Mouse (Mus musculus): ENCODE results near the gene Rbm24.

The Rbm24 gene

DNA sequence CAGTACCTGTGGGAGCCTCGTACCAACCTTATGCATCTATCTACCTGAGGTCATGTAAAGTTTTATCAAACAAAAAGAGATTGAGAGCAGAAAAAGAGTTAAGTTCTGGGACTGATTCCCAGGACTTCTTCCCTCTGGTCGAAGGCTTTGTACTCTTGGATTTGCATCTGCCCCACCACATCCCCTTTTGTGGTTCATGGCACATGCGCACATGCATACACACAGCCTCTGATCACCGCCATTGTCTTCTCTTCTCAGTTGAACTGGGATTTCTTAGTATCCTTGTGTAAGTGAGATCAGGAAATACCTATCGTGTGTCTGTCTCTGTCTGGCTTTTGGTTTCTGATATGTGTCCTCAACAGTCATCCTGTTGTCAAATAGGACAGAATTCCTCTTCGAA lies 20.7 kb downstream of the Rbm24 start:
- no peak for DNase-seq (ENCODE audit: low spot score)

DNA sequence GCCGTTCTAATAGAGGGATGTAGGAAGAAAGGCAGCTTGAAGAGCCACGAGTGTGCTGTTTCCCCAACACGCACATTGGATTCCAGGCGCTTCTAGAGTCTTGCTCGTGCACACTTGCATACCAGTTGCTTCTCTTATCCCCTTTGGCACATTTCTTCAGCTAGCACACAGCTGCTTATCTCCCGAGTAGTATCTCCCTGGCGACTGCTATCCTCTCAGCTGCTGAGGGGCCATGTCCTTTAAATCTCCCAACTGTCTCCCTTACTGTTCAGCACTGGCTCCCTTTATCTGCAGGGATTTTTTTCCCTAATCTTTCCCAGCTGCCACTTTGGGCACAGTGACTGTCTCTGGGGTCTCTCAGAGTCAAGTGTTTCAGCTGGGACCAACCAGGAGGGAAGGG lies 25.8 kb downstream of the Rbm24 start:
- DNase-seq (ENCODE audit: low spot score), result no peak

DNA sequence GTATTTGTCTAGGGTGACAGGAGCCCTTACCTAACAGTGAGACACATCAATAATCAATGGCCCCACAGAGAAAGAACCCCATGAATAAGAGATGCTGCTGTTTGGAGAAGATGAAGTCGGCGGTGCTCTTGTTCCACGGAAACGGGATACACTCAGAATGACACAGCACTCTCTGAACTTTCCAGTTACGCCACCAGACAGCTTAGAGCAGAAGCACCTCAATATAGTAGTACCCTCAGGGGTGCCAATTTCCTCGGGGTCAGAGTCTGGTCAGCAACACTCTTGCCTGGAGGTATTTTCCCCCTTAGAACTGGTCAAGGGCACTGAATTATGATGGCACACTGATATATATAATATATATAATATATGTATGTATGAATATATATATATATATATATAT lies 27.8 kb downstream of the Rbm24 start:
- no peak for DNase-seq (ENCODE audit: low spot score)

DNA sequence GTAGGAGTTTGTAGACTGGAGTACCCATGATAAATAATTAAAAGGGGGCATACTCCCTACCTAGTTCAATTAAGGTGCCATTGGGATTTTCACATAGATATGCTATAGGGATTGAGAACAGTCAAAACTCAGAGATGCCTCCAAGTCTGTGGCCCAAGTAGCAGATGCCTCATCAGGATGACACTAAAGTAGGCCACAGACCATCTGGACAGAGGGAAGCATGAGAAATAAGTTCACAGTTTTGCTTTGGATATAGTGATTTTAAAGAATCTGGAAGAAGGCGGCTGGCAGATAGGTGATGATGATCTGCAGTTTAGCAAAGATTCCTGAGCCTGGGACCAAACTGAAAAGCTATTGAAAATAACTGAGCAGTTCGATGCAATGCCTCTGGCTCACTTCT lies 30.0 kb downstream of the Rbm24 start:
- no peak for DNase-seq (ENCODE audit: low spot score)

DNA sequence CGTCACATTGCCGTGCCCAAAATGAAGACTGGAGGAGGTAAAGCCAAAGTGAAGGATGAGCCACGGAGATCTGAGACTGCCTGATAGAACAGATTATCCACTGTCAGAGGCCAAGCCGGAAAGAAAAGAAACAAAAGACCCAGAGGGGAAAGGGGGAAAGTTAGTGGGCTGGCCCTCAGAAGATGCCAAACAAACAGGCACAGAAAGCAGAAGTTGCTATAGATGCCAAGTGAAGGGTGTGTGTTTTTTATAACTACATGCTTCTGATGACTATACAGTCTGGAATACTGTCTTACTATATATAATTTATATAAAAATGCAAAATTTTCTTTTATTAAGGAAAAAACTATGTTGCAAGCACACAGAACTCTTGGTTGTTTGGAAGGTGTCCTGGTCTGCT lies 31.7 kb downstream of the Rbm24 start:
- DNase-seq (ENCODE audit: low spot score), result no peak

DNA sequence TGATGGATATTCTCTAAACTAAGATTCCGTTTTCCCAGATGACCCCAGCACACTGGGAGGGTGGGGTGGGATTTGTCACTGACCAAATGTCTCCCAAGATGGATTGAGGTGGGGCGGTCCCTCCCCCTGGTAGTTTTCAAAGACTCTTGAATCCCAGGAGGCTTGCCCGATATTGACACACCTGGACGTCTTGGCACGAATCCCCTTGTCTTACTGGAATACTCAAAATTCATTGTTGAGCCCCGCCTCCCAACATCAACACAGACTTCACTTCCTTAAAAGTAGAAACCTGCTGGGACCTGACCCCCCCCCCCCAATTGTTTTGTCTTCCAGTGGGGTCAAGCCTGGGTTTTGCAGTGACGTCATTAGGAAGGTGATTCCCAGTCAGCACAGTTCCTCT lies 32.4 kb downstream of the Rbm24 start:
- DNase-seq (ENCODE audit: low spot score), result no peak

DNA sequence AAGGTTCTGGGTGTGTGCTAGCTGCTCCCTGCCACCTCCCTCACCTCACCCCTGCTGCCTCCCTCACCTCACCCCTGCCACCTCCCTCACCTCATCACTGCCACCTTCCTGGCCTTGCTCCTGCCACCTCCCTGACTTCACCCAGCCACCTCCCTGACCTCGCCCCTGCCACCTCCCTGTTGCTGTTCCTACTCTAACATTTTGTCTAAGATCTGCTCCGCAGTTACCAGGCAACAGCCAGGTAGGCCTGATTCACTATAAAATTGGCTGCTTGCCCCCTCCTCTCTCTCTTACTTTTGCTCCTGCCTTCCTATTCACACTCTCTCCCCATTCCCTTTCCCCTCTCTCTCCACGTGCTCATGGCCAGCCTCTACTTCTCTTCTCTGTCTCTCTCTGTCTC lies 33.3 kb downstream of the Rbm24 start:
- DNase-seq (ENCODE audit: low spot score), result no peak

DNA sequence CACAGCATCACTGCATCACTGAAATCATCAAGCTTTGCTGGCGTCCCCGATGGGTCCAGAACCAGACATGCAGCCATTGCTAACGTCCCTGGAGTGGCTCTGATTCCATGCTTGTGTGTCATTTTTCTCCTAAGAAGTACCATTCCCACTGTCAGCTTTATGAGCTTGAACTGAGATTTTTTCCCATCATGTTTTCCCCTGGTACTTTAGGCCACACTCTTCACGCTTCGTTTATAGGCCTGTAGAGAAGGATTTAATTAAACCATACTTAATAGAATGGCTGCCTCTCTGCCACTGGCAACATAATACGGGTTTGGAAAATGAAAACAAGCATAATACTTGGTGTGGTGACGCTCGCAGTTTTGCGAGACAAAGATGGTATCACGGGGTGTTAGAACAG lies 41.3 kb downstream of the Rbm24 start:
- no peak for DNase-seq (ENCODE audit: low spot score)

DNA sequence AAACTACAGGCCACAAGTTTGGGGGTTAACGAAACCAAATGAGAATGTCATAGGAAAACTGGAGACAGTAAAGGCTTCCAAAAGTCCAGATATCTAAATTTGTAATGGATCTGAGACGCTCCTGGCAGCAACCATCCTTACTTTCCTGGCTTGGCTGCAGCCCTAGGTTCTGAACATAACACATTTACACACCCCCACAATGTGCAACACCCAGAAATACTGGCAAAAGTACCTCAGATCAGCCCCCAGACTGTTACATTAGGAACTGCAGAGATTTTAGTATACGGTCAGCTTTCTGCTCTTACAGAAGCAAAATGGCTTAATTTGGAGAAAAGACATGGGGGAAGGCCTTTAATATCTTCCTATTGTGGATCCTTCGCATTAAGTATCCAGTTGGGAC lies 44.0 kb downstream of the Rbm24 start:
- no peak for DNase-seq (ENCODE audit: low spot score)

DNA sequence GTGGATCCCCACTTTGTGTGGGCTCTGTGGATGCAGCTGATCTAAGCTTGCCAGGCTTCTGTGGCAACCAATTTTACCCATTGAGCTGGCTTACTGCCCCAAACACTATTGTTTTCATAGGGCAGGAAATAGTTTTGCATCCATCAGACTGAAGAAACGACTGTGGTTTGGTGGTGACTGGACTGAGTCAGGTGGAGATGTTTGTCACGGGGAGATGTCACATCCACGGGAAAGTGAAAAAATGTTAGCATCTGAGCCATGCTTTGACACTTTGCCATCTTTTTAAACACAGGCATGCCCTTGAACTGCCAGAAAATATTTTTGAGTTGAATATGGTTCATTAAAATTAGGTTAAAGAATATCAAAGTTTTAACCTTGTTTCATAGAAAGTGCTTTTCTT lies 45.5 kb downstream of the Rbm24 start:
- no peak for DNase-seq (ENCODE audit: low spot score)

DNA sequence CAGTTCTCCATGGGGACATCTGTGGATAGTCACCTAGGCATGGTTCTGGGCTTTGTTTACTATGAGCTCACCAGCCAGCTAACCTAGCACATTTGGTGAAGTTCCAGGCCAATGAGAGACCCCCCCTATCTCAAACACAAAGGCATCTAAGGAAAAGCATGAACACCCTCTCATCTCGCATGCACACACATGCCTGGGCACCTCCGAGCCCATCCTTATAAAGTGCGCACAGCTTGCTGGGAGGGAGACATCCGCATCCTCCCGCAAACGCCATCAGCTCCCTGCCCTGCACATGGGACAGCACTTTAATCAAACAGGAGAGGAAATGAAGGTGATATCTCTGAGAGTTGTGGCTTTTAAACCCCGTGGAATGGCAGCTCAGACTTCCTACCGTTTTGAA lies 50.0 kb downstream of the Rbm24 start:
- no peak for DNase-seq (ENCODE audit: low spot score)

DNA sequence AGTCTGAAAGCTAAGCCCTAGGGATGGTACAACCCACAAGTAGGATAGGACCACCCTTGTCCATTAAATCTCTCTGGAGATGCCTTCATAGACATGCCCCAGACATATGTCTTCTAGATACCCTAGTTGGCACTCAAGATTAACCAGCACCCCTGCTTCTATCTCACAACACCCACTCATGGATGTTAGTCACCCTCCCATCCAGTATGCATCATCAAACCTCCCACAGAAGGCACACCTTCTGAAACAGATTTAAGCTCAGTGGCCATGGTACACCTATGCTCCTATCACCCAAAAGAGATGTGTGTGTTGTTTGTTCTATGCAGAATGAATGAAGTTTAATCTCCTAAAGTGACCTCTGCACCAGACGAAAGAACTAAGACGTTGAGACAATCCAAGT lies 51.3 kb downstream of the Rbm24 start:
- DNase-seq (ENCODE audit: low spot score), result no peak
